Mouse (Mus musculus): Measurements from ENCODE around the gene Kcnc3.

The Kcnc3 gene

DNA sequence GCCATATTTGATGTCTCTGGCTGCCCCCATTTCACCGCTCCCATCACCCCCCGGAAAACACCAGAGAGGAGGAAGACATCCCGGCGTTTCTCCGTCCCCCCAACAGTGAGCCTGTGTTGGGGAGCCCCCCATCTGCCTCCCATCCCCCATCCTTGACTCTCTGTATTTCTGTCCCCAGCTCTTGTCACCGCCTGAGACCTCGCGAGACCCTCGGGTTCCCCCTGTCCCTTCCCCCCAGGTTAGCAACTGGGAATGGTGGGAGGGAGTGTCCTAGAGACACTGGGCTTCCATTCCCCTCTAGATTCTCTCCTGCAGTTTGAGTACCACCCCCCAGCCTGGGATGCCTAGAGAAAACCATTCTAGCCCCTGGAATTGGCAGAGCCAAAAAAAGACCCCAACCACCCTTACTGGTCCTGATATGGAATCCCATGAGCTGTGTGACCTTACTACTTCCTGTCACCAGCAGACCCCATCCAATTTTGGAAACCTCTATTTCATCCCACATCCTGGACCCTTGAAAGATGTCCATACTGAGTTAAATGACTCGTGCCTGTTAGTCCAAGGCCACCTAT lies 10.3 kb downstream of the Kcnc3 start:
- POLR2A ChIA-PET = interaction anchor here in 2 of 4 experiments (0.5 to 10.2 kb wide), 9 partner anchors 9 to 226 kb away, joined by 3 to 212 read pairs (median 3); partner anchors contain the start of gene Kcnc3 (in 2 of the 2)
- CTCF ChIA-PET = interaction anchor here in 3 of 4 experiments (0.6 to 1.8 kb wide), 7 partner anchors 10 to 607 kb away, joined by 3 to 7 read pairs (median 3); partner anchors contain the start of gene Kcnc3 (in 1 of the 3)

DNA sequence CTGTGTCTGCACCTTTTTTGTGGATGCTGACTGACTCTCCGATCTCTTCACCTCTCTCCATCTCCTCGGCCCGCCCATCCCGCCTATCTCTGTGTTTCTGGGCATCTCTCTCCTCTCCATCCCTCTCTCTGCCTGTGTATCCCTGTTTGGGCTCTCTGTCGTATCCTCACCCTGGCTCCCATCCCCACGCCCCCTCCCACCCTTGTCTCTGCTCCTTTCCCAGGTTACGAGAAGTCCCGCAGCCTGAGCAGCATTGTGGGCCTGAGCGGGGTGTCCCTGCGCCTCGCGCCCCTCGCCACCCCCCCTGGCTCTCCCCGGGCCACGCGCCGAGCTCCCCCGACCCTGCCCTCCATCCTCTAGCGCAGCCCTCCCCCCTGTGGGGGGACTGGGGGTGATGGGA lies 11.2 kb downstream of the Kcnc3 start:
- ChIA-PET POLR2A (interaction anchor here (0.7 to 10.2 kb wide), 13 partner anchors 8 to 248 kb away, joined by 3 to 212 read pairs (median 4); partner anchors contain the start of genes Kcnc3 (in 3 of the 4) and Nr1h2 (in 1 of the 4)), CTCF (interaction anchor here in 2 of 4 experiments (0.7 to 1.8 kb wide), 8 partner anchors 11 to 52 kb away, joined by 3 to 7 read pairs (median 4); partner anchors contain the start of gene Kcnc3 (in 1 of the 2))

DNA sequence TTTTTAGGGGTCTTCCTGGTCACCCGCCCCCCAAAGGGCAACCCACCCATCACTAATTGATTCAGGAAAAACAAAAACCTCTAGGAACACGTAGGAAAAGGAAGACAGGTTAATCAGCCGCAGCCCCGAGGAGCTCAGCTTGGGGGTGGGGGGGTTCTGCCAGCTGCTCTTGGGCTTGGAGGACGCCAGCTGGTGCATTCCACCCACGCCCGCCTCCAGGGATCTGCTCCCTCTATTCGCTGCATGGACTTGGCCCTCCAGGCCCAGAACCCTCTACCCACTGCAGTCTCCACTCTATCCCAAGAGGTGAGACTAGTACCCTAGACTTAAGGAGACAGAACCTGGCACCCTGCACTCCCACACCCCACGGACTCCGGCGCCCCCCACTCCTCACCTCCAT lies 12.0 kb downstream of the Kcnc3 start:
- ChIA-PET POLR2A (interaction anchor here (0.6 to 10.2 kb wide), 25 partner anchors 8 to 520 kb away, joined by 3 to 212 read pairs (median 4); partner anchors contain the start of genes Kcnc3 (in 3 of the 4), Emc10 (in 1 of the 4), Mybpc2 (in 1 of the 4) and Nr1h2 (in 1 of the 4)), CTCF (interaction anchor here in 3 of 4 experiments (0.6 to 3.0 kb wide), 9 partner anchors 8 to 75 kb away, joined by 3 to 10 read pairs (median 6); partner anchors contain the start of gene Kcnc3 (in 1 of the 3))

DNA sequence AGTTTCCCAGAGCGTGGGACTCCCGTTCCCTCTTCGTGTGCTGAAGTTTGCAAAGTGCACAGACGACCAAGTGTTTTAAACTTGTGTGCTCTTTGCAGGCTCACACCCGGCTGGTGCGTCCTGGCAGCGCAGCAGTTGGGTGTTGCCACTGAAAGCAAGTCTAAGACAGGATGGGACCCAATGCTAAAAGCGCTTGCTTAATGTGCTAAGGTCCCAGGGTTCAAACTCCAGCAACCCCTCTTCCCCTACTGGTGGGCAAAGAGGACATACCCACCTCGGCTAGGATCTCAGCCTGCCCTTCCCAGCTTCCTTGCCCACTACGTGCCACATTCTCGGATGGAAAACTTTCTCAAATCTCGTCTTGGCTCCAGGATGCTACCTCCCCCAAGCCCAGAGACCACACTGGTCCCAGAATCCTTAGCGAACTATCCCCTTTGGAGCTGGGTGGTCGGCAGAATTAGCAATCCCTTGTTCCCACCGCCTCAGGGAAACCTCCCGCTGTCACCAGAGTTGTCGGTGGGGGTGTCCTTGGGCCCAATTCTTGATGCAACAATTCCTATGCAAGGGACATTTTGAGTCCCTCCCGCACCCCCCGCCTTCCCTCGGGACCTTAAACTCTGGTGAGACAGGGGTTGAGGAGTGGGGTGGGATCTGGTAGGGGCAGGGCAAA lies 12.9 kb downstream of the Kcnc3 start:
- ChIA-PET CTCF (interaction anchor here in 3 of 4 experiments (0.5 to 3.0 kb wide), 6 partner anchors 10 to 76 kb away, joined by 3 to 10 read pairs (median 6); no protein-coding TSS in a partner anchor), POLR2A (interaction anchor here in 3 of 4 experiments (0.6 to 10.2 kb wide), 26 partner anchors 9 to 551 kb away, joined by 3 to 212 read pairs (median 4); partner anchors contain the start of genes Kcnc3 (in 3 of the 3), Aldh16a1 (in 1 of the 3), Atf5 (in 1 of the 3) and Emc10 (in 1 of the 3))

DNA sequence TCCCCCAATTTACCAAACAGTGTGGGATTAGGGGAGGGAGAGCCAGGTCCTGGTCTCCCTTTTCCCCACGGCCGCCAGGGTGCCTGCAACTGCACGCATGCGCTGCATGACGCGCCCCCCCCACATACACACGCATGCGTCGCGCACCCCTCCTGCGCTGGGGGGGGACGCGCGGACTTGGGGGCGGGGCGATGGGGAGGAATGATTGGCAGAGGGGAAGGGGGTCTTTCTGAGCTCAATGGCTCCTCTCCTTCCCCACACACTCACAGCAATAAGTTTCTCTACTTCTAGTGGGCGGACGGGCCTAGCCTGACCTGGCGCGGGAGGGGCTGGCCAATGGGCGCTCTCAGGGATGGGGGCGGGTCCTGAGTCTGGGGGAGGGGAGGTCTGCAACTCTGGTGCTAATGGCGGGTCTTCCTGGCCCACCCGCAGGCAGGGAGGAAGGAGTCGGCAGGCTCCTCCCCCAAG lies 13.7 kb downstream of the Kcnc3 start:
- CTCF ChIA-PET = interaction anchor here (0.6 to 3.2 kb wide), 20 partner anchors 11 to 918 kb away, joined by 3 to 17 read pairs (median 4); partner anchors contain the start of genes Kcnc3 (in 1 of the 4) and Spib (in 1 of the 4)
- POLR2A ChIA-PET = interaction anchor here (0.6 to 10.2 kb wide), 43 partner anchors 9 to 1139 kb away, joined by 3 to 212 read pairs (median 4); partner anchors contain the start of genes Kcnc3 (in 3 of the 4), Atf5 (in 2 of the 4), Il4i1 (in 2 of the 4) and Nup62 (in 2 of the 4)

DNA sequence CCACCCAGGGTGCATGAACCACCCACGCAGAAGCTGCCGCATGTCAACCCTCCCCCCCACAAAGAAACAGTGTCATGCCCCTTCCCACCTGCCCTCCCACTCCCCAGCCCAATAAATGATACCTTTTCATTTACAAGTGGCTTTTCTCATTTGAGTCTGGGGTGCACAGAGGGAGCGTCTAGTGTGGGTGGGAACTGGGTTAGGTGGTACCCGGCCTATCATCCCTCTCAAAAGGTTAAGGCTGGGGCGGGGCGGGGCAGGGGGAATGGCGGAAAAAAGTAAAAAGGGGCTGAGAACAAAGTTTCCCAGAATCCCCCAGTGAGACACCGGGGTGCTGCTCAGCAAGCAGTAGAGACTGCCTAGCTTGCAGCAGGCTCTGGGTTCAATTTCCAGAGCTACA lies 14.2 kb downstream of the Kcnc3 start:
- ChIA-PET CTCF (interaction anchor here (0.5 to 3.2 kb wide), 20 partner anchors 10 to 917 kb away, joined by 3 to 17 read pairs (median 4); partner anchors contain the start of genes Kcnc3 (in 1 of the 4) and Spib (in 1 of the 4)), POLR2A (interaction anchor here (0.5 to 10.2 kb wide), 50 partner anchors 8 to 550 kb away, joined by 3 to 212 read pairs (median 5); partner anchors contain the start of genes Kcnc3 (in 3 of the 4), Atf5 (in 2 of the 4), Il4i1 (in 2 of the 4) and Nup62 (in 2 of the 4))

DNA sequence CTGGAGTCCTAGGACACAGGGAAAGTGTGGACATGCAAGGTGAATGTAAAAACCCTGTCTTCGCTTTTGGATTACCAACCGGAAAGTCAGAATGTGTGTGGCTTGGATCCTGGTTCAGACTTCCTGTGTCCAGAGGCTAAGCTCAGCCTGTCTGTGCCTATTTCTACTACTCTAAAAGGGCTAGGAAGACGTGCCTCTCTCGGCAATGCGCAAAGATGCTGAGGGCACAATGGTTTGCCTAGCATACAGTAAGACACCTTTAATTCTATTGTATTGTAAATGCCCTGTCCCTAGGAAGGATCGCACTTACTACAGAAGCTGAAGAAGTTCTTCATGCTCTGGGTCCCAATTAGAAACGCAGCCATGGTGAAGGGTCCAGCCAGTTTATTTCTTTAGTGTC lies 15.0 kb downstream of the Kcnc3 start:
- CTCF ChIA-PET = interaction anchor here (0.6 to 3.2 kb wide), 23 partner anchors 10 to 246 kb away, joined by 3 to 14 read pairs (median 3); partner anchors contain the start of genes Pold1 (in 2 of the 4), Emc10 (in 1 of the 4), Fam71e1 (in 1 of the 4) and Kcnc3 (in 1 of the 4)
- POLR2A ChIA-PET = interaction anchor here (0.6 to 10.2 kb wide), 58 partner anchors 8 to 936 kb away, joined by 3 to 212 read pairs (median 5); partner anchors contain the start of genes Kcnc3 (in 3 of the 4), Atf5 (in 2 of the 4), Il4i1 (in 2 of the 4) and Nup62 (in 2 of the 4)

DNA sequence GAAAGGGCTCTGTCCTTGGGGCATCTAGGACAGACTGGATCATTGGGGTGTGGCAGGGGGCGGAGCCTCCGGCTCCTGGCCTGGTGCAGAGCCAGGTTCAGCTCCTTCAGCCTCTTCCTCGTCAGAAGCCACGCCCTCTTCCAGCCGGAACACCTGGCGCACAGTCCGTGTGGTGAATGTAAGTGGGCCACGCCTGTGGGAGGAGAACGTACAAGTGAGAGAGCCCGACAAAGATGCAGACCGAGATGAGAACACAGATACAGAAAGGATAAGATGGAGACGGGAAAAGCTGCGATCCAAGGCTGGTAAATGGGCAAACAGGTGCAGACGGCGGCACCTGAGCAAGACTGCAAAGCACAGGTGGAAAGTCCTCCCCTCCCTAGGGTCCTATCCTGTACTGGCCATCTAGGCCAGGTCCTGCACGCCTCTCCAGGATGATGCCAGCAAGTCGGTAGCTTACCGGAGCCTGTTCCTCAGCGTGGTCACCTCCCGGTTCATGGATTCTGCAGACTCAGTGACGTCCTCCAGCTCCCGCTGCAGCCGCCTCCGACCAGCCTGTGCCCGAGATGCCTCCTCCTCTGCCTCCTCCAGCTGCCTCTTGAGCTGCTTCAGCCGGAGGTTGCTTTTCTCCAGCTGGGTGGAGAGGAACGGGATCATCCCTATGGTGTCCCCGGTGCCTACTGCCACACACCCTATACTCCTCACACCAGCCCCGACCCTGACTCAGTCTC lies 15.9 kb downstream of the Kcnc3 start:
- ChIA-PET POLR2A (interaction anchor here (0.6 to 10.2 kb wide), 43 partner anchors 8 to 936 kb away, joined by 3 to 212 read pairs (median 5); partner anchors contain the start of genes Kcnc3 (in 3 of the 4), 1700028J19Rik (in 2 of the 4), 2410002F23Rik (in 2 of the 4) and Atf5 (in 2 of the 4)), CTCF (interaction anchor here (0.6 to 3.2 kb wide), 20 partner anchors 9 to 247 kb away, joined by 3 to 25 read pairs (median 3); partner anchors contain the start of genes Kcnc3 (in 2 of the 4), Pold1 (in 2 of the 4), Emc10 (in 1 of the 4) and Fam71e1 (in 1 of the 4))

DNA sequence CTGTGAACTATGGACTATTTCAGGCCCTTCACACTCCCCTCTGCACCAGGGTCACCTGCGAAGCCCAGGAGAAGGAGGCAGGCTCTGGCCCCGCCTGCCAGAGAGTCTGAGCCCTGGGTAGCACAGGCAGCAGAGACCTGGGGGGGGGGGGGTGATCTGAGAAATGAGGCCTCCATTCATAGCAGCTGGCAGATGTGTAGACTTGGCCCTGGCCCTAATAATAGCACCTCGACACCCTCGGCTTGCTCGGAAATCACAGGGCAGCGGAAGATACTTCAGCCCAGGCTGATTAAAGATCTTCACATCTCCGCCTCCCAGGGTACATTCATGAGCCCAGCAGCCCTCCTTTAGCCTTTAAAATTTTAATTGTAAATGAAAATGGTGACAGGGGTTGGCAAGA lies 21.7 kb downstream of the Kcnc3 start:
- ChIA-PET CTCF (no interaction called here), POLR2A (interaction anchor here in 1 of 4 experiments (0.7 kb wide), 1 partner anchor 34 kb away, joined by 7 read pairs; no protein-coding TSS in a partner anchor)

DNA sequence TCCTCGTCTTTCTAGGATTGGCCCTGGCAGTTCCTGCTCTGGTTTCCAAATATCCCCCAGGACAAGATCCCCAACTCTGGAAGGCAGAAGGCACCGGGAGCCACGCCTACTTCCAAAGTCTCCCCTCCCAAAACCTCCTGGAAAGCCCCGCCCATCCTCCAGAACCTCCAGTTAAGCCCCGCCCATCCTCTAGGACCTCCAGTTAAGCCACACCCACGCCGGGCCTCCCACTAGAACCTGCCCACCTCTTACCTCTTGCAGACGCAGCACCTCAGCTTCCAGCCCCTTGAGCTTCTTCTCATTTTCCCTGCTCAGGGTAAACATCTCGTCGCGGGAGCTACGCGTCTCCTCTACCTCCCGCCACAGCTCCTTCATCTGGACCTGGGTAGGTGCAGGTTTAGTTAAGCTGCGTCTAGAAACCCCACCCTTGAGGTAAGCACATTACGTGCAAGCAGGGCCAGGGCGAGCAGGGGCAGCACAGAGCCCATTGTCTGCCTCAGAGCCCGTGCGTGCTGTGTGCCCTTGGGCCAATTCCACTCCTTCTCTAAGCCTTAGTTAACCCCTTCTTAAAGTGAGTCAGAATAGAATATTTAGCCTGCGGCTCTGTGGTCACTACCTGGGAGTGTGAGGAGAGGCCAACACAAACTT lies 23.7 kb downstream of the Kcnc3 start:
- POLR2A ChIA-PET = interaction anchor here in 3 of 4 experiments (0.8 to 5.2 kb wide), 20 partner anchors 9 to 309 kb away, joined by 3 to 46 read pairs (median 5); partner anchors contain the start of genes Kcnc3 (in 3 of the 3), Emc10 (in 1 of the 3), Fam71e1 (in 1 of the 3) and Il4i1 (in 1 of the 3)
- CTCF ChIA-PET = interaction anchor here in 3 of 4 experiments (0.5 to 2.8 kb wide), 16 partner anchors 9 to 334 kb away, joined by 3 to 14 read pairs (median 4); partner anchors contain the start of gene Kcnc3 (in 1 of the 3)

DNA sequence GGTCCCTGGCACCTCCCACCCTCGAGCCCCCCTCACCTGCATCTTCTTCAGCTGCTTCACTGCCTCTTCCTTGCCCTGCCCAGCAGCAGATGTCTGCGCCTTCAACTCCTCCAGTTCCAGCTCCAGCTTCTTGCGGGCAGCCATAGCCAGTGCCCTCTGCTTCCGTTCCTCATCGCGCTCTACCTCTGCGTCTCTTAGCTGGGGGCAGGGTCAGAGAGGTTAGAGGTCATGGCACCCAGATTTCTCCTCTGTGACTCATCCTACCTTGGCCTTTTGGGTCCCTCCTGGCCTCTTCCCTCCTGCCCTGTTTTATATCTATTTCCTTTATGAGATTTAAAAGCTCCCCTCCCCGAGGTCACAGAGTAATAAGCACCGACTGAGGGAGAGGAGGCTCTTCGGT lies 24.8 kb downstream of the Kcnc3 start:
- ChIA-PET CTCF (interaction anchor here (0.6 to 2.8 kb wide), 19 partner anchors 8 to 259 kb away, joined by 3 to 14 read pairs (median 4); no protein-coding TSS in a partner anchor), POLR2A (interaction anchor here in 3 of 4 experiments (0.7 to 5.2 kb wide), 19 partner anchors 8 to 120 kb away, joined by 3 to 46 read pairs (median 7); partner anchors contain the start of genes Kcnc3 (in 3 of the 3) and Izumo2 (in 1 of the 3))

DNA sequence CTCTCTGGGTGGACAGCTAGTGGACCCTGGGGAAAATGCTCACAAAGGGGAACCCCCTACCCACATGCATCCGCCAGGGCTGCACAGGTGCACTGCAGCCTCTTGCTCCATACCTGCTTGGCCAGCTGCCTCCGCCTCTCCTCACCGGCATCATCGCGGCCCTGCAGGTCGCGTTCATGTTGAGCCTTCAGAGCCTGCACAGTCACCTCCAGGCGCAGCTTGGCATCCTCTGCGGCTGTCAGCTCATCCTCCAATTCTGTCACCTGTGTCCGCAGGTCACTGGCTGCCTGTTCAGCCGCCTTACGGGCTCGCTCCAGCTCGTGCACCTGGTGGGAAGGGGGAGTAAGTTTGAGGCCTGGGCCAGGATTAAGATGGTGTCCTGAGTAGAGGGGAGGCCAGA lies 25.5 kb downstream of the Kcnc3 start:
- CTCF ChIA-PET = interaction anchor here (0.6 to 2.8 kb wide), 17 partner anchors 8 to 258 kb away, joined by 3 to 14 read pairs (median 4); partner anchors contain the start of genes Akt1s1 (in 1 of the 4) and Tbc1d17 (in 1 of the 4)

DNA sequence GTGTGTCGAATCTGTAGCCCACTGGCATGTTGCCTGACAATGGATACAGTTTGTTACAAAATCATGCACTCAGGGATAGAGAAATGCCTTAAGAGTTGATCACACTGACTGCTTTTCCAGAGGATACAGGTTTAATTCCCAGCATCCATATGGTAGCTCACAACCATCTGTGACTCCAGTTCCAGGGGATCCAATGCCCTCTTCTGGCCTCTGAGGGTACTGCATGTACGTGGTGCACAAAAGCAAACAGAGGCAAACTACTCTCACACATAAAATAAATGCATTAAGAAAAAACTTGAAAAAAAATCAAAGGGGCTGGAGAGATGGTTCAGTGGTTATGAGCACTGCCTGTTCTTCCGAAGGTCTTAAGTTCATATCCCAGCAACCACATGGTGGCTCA lies 26.6 kb downstream of the Kcnc3 start:
- CTCF ChIA-PET = interaction anchor here (0.6 to 2.8 kb wide), 50 partner anchors 9 to 1733 kb away, joined by 3 to 10 read pairs (median 4); partner anchors contain the start of genes Kcnc3 (in 2 of the 4), Akt1s1 (in 1 of the 4), Nr1h2 (in 1 of the 4) and Pold1 (in 1 of the 4)
- POLR2A ChIA-PET = interaction anchor here in 3 of 4 experiments (0.6 to 5.2 kb wide), 10 partner anchors 11 to 349 kb away, joined by 3 to 46 read pairs (median 4); partner anchors contain the start of genes Kcnc3 (in 2 of the 3), Atf5 (in 1 of the 3), Il4i1 (in 1 of the 3) and Nup62 (in 1 of the 3)

More for the DNA sequence above, 25.5 kb downstream of the Kcnc3 start:
- POLR2A ChIA-PET = interaction anchor here in 3 of 4 experiments (0.6 to 5.2 kb wide), 18 partner anchors 8 to 1222 kb away, joined by 3 to 46 read pairs (median 4); partner anchors contain the start of genes Kcnc3 (in 3 of the 3), Atf5 (in 1 of the 3), Il4i1 (in 1 of the 3) and Izumo2 (in 1 of the 3)

DNA sequence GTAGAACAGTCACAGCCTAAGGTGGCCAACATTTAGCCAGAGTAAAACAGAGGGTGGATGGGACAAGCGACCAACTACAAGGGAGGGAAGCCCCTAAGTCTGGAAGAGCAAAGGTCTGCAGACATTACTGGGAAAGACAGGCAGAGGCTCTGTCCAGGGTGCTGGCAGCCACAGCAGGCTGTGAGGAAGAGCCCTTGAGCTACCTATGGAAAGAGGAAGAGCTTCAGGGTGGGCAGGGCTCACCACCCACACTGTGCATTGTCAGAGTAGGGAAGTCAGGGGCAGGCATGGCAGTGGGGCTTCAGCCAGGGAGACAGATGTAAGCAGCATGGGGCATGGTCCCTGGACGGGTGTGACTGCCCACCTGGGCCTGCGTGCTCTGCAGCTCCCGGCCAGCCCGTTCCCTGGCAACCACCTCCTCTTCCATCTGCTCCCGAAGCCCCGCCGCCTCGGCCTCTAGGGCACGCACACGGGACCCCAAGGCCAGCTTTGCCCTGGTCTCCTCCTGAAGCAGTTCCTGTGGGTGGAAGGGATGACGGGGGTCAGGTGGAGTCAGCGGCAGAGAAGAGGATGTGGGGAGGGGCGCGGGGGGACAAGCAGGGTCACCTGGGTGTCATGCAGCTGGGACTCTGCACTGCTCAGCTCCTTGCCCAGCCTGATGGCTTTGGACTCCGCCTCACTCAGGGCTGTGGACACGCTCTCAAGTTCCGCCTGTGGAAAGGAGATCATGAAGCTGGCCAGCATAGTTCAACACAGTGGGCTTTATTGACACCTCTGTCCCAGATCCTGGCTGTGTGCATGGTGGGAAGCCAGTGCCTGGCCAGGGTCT lies 33.5 kb downstream of the Kcnc3 start:
- ChIA-PET POLR2A (interaction anchor here (0.6 to 3.5 kb wide), 44 partner anchors 9 to 378 kb away, joined by 3 to 32 read pairs (median 4); partner anchors contain the start of genes 1700028J19Rik (in 1 of the 4), 2410002F23Rik (in 1 of the 4), Atf5 (in 1 of the 4) and Emc10 (in 1 of the 4)), CTCF (interaction anchor here (0.5 to 2.1 kb wide), 36 partner anchors 8 to 811 kb away, joined by 3 to 19 read pairs (median 4); partner anchors contain the start of genes Gys1 (in 1 of the 4) and Kcnc3 (in 1 of the 4))
